Mouse (Mus musculus) heart, adult 2 months (tissue): ENCODE measurements at regions not wholly inside any gene's neighbourhood (a gene's known extent, or its start where the extent isn't known, plus 50 kb on each side); places are given as distances from the start of the nearest gene placed in this dataset.

Source experiments
- CTCF ChIP-seq: fragments of 200-600 bp; IDR thresholded peaks from 2 replicates; pipeline ENCODE4 v1.8.1; 2022; ENCODE audit warnings: antibody characterized with exemption, mild to moderate bottlenecking, moderate library complexity
- EP300 ChIP-seq: fragments of 200-500 bp; IDR thresholded peaks from 2 replicates; pipeline ENCODE4 v1.6.1; 2011; ENCODE audit warnings: low read depth, low read length, control low read depth; ENCODE audit not compliant: insufficient read depth
- POLR2A ChIP-seq: fragments of 200-500 bp; IDR thresholded peaks from 2 replicates; pipeline ENCODE4 v1.6.1; 2011; ENCODE audit warnings: mild to moderate bottlenecking, low read depth, low read length, control low read depth; ENCODE audit not compliant: insufficient read depth

DNA sequence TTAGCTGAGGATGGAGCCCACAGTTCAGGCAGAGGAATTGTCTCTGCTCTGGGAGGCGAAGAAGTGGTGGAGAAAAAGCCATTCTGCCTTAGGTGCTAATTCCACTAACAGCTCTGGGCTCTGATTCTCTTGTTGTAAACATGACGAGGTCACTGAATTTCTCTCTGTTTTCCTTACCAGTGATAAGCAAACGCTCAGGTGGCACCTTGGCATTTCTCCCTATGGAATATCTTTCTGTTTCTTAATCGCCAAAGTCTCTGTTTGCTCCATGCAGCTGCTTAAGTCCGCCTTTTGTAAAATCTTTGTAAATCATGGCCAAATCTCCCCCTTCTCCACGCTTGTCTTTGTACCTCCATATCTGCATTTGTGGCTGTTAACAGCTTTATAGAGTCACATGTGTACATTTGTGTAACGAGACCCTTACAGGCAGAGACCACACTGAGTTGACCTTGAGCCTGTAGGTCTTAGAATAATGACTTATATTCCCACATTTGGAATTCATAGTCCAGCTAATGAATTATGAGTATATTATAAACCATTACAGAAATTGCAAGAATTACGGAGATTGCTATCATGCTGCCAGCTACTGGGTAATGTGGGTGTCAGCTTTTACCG lies 225.8 kb downstream of the Usp25 start:
- TF ChIP-seq POLR2A (no peak), CTCF (no peak), EP300 (no peak)
